Mouse (Mus musculus): Measurements from ENCODE around the gene Kank2. TPM values are rescaled to one million over a fixed set of nuclear protein-coding genes. Genes with fewer than 3 reads are reported as not detected.
"Not testable (repeated sequence)": the region's sequence is repeated elsewhere in the genome, so short reads cannot be mapped to it uniquely, and the experiment has no call there.

Kank2 gene
- polyA plus RNA-seq, 1 experiment from 2014 or later = 19.9 TPM

DNA sequence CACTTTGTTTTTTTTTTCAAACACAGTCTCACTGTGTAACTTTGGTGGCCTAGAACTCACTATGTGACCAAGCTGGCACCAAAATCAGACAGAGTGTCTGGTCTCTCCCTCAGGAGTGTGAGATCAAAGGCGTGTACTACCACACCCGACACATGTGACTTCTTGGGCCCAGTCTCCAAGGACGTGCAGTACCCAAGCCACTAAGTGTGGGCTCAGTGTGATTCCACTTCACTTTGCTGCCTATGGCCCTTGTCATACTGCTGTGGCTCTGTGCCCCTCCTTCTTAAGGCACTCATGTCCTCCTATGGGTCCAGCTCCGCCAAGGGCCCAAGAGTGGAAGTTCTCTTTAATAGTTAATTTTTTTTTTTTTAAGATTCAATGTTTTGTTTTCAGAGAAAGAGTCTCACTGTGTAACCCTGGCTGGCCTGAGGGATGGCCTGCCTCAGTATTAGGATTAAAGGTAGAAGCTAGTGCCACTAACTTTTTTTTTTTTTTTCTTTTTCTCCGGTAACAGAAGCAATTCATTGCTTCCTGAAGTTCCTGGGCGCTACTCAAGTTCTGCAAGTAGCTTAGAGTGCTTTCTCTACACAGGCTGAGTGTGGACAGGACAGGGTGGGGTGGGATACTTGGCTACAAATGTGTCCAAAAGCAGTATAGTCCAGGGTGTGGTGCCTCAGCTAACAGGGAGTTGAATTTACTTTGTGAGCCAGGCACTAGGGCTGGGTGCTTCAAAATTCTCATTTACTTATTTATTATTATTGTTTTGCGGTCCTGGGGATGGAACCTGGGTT, 13.8 kb downstream of the Kank2 start:
- Histone ChIP-seq H3K4me2 (no peak overlapping the region), H3K9ac (replicated peaks) (no peak overlapping the region), H3K27me3 (no peaks in the 10 kb centered on the region), H3K4me3 (replicated peaks) (no peak overlapping the region), H3K36me3 (peaks cover 90% of the 10 kb centered on the region), H3K27ac (no peak overlapping the region), H3K9me3 (no peaks in the 10 kb centered on the region), H3K4me1 (replicated peaks) (peaks cover 23% of the 10 kb centered on the region)
- 90% methylated on average over 7 of the region's 7 CpGs for WGBS
- ATAC-seq (ENCODE audit: insufficient number of reproducible peaks, insufficient read depth, low FRiP score, low TSS enrichment, low read depth) = no peak

GRCm38 (mm10) chr9:21781657-21782468, 16.7 kb downstream of the Kank2 start:
- no peaks in the 10 kb centered on the region for H3K27me3 ChIP-seq
- WGBS = 58% methylated on average over 15 of the region's 15 CpGs
- H3K4me1 ChIP-seq (replicated peaks) = peaks cover 9% of the 10 kb centered on the region
- H3K27ac ChIP-seq = peak overlapping the region; percentile 50
- peaks cover 92% of the 10 kb centered on the region for H3K36me3 ChIP-seq
- peak; percentile 66; the same call in 1 of the 2 replicates for ATAC-seq (ENCODE audit: insufficient number of reproducible peaks, insufficient read depth, low FRiP score, low TSS enrichment, low read depth)
- no peak overlapping the region for H3K9ac ChIP-seq (replicated peaks)
- no peak overlapping the region for H3K4me3 ChIP-seq (replicated peaks)
- H3K4me2 ChIP-seq = 0 out of 2 replicates have a peak overlapping the region, but pooled peaks have one; percentile 2
- no peaks in the 10 kb centered on the region for H3K9me3 ChIP-seq

GRCm38 (mm10) chr9:21777726-21778125, 20.8 kb downstream of the Kank2 start:
- peaks cover 93% of the 10 kb centered on the region for H3K36me3 ChIP-seq
- no peak overlapping the region for H3K4me2 ChIP-seq
- 90% methylated on average over 3 of the region's 3 CpGs for WGBS
- no peaks in the 10 kb centered on the region for H3K9me3 ChIP-seq
- no peak for ATAC-seq (ENCODE audit: insufficient number of reproducible peaks, insufficient read depth, low FRiP score, low TSS enrichment, low read depth)
- no peaks in the 10 kb centered on the region for H3K27me3 ChIP-seq
- no peak overlapping the region for H3K27ac ChIP-seq
- H3K9ac ChIP-seq (replicated peaks) = no peak overlapping the region
- no peak overlapping the region for H3K4me3 ChIP-seq (replicated peaks)
- H3K4me1 ChIP-seq (replicated peaks) = peaks cover 9% of the 10 kb centered on the region

DNA sequence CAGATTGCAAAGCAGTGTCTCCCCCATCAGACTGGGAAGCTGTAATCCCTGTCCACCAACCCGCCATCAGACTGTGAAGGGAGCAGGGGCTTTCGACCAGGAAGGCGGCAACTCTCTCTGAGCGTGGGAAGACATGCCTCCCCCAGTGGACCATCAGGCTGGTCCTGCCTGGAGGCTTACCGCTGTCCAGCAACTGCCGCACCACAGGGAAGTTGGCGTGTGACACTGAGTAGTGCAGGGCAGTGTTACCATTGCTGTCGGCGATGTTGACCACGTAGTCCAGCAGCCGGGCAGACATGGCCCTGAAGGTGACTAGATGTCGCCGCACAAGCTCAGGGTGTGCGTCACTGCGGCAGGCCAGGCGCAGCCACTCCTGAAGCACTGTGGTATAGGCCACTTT, 24.2 kb downstream of the Kank2 start:
- Histone ChIP-seq H3K36me3 (peaks cover 91% of the 10 kb centered on the region), H3K4me1 (replicated peaks) (peaks cover 7% of the 10 kb centered on the region), H3K27ac (no peak overlapping the region), H3K27me3 (no peaks in the 10 kb centered on the region), H3K4me2 (no peak overlapping the region), H3K9ac (replicated peaks) (no peak overlapping the region), H3K4me3 (replicated peaks) (no peak overlapping the region), H3K9me3 (no peaks in the 10 kb centered on the region)
- ATAC-seq (ENCODE audit: insufficient number of reproducible peaks, insufficient read depth, low FRiP score, low TSS enrichment, low read depth) = no peak
- WGBS = 93% methylated on average over 16 of the region's 16 CpGs

DNA sequence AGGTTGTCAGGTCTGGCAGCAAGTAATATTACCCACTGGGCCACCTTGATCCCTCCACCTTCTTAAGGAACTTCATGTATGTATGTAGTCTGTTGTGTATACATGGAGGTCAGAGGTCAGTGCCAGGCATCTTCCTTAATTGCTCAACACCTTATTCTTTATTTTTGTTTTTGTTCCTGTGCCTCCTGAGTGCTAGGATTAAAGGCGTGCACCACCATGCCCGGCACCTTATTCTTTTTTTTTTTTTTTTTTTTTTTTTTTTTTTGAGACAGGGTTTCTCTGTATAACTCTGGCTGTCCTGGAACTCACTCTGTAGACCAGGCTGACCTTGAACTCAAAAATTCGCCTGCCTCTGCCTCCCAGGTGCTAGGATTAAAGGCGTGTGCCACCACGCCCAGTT, 25.1 kb downstream of the Kank2 start:
- not testable (repeated sequence) for ATAC-seq (ENCODE audit: insufficient number of reproducible peaks, insufficient read depth, low FRiP score, low TSS enrichment, low read depth); H3K9me3 ChIP-seq; H3K4me3 ChIP-seq (replicated peaks); H3K4me2 ChIP-seq; H3K27me3 ChIP-seq; H3K27ac ChIP-seq; H3K9ac ChIP-seq (replicated peaks)
- peaks cover 16% of the 10 kb centered on the region for H3K4me1 ChIP-seq (replicated peaks)
- peaks cover 91% of the 10 kb centered on the region for H3K36me3 ChIP-seq
- WGBS = 91% methylated on average over 5 of the region's 5 CpGs

DNA sequence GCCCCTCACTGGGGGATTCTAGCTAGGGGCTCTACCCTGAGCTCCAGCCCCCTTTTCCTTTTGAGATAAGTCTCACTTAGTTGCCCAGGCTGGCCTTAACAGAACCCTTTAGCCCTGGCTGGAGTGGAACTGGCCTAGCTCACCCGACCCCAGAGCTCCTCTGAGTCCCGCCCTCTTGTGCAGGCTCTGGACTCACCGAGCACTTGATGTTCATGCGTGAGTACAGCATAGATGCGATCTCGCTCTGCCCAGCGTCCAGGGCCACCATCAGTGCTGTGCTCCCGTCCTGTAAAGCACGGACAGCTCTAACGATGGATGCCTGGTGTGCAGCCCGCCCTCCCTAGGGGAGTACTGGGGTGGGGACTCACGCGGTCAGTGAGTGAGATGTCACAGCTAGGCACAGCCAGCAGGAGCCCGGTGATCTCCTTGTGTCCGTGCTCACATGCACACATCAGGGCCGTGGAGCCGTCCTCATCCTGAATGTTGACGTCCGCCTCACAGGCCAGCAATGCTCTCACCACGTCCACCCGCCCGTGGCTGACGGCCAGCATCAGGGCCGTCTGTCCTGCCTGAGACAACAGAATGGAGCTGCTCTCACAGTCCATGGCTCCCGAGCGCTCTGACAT, 28.9 kb downstream of the Kank2 start:
- Histone ChIP-seq H3K36me3 (peaks cover 68% of the 10 kb centered on the region), H3K9ac (replicated peaks) (no peak overlapping the region; the same call in 1 of the 2 replicates), H3K9me3 (no peaks in the 10 kb centered on the region), H3K4me1 (replicated peaks) (peaks cover 34% of the 10 kb centered on the region), H3K4me3 (replicated peaks) (no peak overlapping the region), H3K27ac (peak overlapping the region; percentile 96), H3K4me2 (no peak overlapping the region), H3K27me3 (no peaks in the 10 kb centered on the region)
- ATAC-seq (ENCODE audit: insufficient number of reproducible peaks, insufficient read depth, low FRiP score, low TSS enrichment, low read depth) = no peak
- WGBS = 80% methylated on average over 26 of the region's 26 CpGs

GRCm38 (mm10) chr9:21768511-21769411, 29.8 kb downstream of the Kank2 start:
- H3K9me3 ChIP-seq = no peaks in the 10 kb centered on the region
- H3K4me2 ChIP-seq = peak overlapping the region; percentile 36
- H3K36me3 ChIP-seq = peaks cover 59% of the 10 kb centered on the region
- H3K27ac ChIP-seq = peak overlapping the region; percentile 96
- no peak overlapping the region for H3K4me3 ChIP-seq (replicated peaks)
- H3K9ac ChIP-seq (replicated peaks) = peak overlapping the region; percentile 24; the same call in 1 of the 2 replicates
- WGBS = 50% methylated on average over 13 of the region's 13 CpGs
- no peaks in the 10 kb centered on the region for H3K27me3 ChIP-seq
- peaks cover 34% of the 10 kb centered on the region for H3K4me1 ChIP-seq (replicated peaks)
- ATAC-seq (ENCODE audit: insufficient number of reproducible peaks, insufficient read depth, low FRiP score, low TSS enrichment, low read depth) = no peak

DNA sequence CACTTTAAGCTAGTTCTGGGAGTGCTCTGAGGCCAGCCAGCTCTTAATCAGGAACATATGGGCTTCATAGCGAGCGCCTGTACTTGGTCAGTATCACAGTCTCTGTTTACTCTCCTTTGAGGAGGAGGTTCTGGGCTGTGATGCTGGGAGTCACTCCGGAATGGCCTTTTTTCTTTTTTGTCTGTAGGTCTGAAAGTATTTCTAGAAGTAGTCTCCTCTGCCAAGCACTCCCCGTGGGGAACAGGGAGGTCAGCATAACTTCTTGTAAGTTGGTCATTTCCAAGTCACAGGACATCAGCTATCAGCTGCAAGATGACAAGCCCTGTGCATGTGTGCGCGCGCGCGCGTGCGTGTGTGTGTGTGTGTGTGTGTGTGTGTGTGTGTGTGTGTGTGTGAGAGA, 30.6 kb downstream of the Kank2 start:
- Histone ChIP-seq H3K4me3 (replicated peaks) (no peak overlapping the region), H3K36me3 (peaks cover 52% of the 10 kb centered on the region), H3K27me3 (no peaks in the 10 kb centered on the region), H3K4me1 (replicated peaks) (peaks cover 34% of the 10 kb centered on the region), H3K4me2 (peak overlapping the region; percentile 36), H3K27ac (peak overlapping the region; percentile 96), H3K9ac (replicated peaks) (peak overlapping the region; percentile 24; the same call in 1 of the 2 replicates), H3K9me3 (no peaks in the 10 kb centered on the region)
- ATAC-seq (ENCODE audit: insufficient number of reproducible peaks, insufficient read depth, low FRiP score, low TSS enrichment, low read depth) = peak; percentile 52; the same call in 1 of the 2 replicates
- WGBS = 31% methylated on average over 11 of the region's 11 CpGs

GRCm38 (mm10) chr9:21764084-21764999, 34.2 kb downstream of the Kank2 start:
- 93% methylated on average over 6 of the region's 6 CpGs for WGBS
- no peaks in the 10 kb centered on the region for H3K9me3 ChIP-seq

DNA sequence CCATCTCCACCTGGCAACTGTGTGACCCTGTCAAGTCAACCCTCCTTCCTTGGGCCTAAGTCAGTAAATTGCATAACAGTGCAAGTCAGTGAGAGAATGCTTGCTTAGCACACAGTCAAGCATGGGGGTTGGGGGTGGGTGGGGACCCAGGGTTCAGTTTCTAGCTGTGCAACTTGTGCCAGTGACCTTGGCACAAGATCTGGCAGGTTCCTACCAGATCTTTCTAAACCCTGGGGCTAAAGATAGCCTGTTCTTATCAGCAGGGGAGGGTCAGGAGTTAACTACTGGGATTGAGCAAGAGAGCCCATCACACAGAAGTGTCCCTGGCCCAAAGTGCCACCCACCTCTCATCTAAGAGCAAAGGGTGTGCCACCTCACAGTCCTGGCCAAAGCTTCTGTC, 36.4 kb downstream of the Kank2 start:
- H3K36me3 ChIP-seq = peaks cover 20% of the 10 kb centered on the region
- no peak overlapping the region for H3K4me2 ChIP-seq
- ATAC-seq (ENCODE audit: insufficient number of reproducible peaks, insufficient read depth, low FRiP score, low TSS enrichment, low read depth) = no peak
- no peaks in the 10 kb centered on the region for H3K9me3 ChIP-seq
- H3K9ac ChIP-seq (replicated peaks) = no peak overlapping the region
- peaks cover 17% of the 10 kb centered on the region for H3K4me1 ChIP-seq (replicated peaks)
- no peak overlapping the region for H3K4me3 ChIP-seq (replicated peaks)
- no peak overlapping the region for H3K27ac ChIP-seq
- no peaks in the 10 kb centered on the region for H3K27me3 ChIP-seq

More at GRCm38 (mm10) chr9:21764084-21764999, 34.2 kb downstream of the Kank2 start:
- no peak for ATAC-seq (ENCODE audit: insufficient number of reproducible peaks, insufficient read depth, low FRiP score, low TSS enrichment, low read depth)
- H3K27ac ChIP-seq = no peak overlapping the region
- no peak overlapping the region for H3K4me3 ChIP-seq (replicated peaks)
- peaks cover 19% of the 10 kb centered on the region for H3K36me3 ChIP-seq
- H3K4me2 ChIP-seq = no peak overlapping the region
- H3K4me1 ChIP-seq (replicated peaks) = peaks cover 29% of the 10 kb centered on the region
- no peak overlapping the region for H3K9ac ChIP-seq (replicated peaks)
- H3K27me3 ChIP-seq = no peaks in the 10 kb centered on the region

Data from limb, embryonic 12.5 days (tissue).